Mouse (Mus musculus): Measurements from ENCODE around the gene Ang6.
"Not testable (repeated sequence)": the region's sequence is repeated elsewhere in the genome, so short reads cannot be mapped to it uniquely, and the experiment has no call there.

DNA sequence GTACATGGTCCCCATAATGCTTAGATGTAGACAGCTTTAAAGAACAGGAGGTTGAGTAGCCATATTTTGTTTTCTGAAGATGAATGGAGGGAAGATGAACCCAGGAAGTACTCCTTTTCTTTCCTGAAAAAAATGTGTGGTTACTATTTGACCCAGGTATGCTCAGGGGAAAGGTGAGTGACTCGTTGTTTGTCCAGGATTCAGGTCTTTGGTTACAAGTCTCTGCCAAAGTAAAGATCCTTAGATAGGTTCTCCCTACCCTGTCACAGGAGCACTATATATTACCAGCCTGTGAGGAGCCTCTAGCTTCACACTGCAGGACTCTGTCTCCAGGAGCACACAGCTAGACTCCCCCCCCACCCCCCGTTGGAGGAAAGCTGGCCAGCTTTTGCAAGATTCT is 45.3 kb downstream of the Ang6 start, which contains the start of gene Ang5:
- TF ChIP-seq GATA1, TAL1 (IDR thresholded peaks at IDR 0.05; ENCODE audit: low read length): not testable (repeated sequence)

All from erythroblast, embryonic 14.5 days (primary cell).